Mouse (Mus musculus): Measurements from ENCODE around the gene Bad. TPM values are rescaled to one million over a fixed set of nuclear protein-coding genes. Genes with fewer than 3 reads are reported as not detected.
A peak's percentile ranks its signal among the peaks of the same experiment; 100 is the strongest.

Gene Bad
- total RNA-seq, 2 experiments from 2014 or later: 10.8 to 14.4 TPM

GRCm38 (mm10) chr19:6977759-6978638 is 36.3 kb downstream of the Bad start:
- TF ChIP-seq CTCF (IDR thresholded peaks at IDR 0.05): no peak
- Histone ChIP-seq H3K4me3 (peak overlapping the region; percentile 95), H3K27ac (peak overlapping the region; percentile 100)
- intact Hi-C loops (cut with DNase I): no loop called here
- no peak for DNase-seq

- TF ChIP-seq CTCF (IDR thresholded peaks at IDR 0.05): no peak
- H3K27ac ChIP-seq: peak overlapping the region; percentile 100
- intact Hi-C loops (cut with DNase I): no loop called here
- peak overlapping the region; percentile 95 for H3K4me3 ChIP-seq
- no peak for DNase-seq
These were observed 36.9 kb downstream of the Bad start for GRCm38 (mm10) chr19:6978639-6978974.

GRCm38 (mm10) chr19:6979001-6979479 is 37.4 kb downstream of the Bad start:
- peak overlapping the region; percentile 95 for H3K4me3 ChIP-seq
- intact Hi-C loops (cut with DNase I): no loop called here
- no peak for TF ChIP-seq CTCF (IDR thresholded peaks at IDR 0.05)
- peak overlapping the region; percentile 100 for H3K27ac ChIP-seq
- DNase-seq: peak; percentile 60

- intact Hi-C loops (cut with DNase I): no loop called here
- H3K4me3 ChIP-seq: peak overlapping the region; percentile 95
- peak; percentile 100 for DNase-seq
- peak overlapping the region; percentile 100 for H3K27ac ChIP-seq
- TF ChIP-seq CTCF (IDR thresholded peaks at IDR 0.05): peak; percentile 81
These were observed 38.1 kb downstream of the Bad start for GRCm38 (mm10) chr19:6979486-6980380.

- peak; percentile 99 for DNase-seq
- no peak for TF ChIP-seq CTCF (IDR thresholded peaks at IDR 0.05)
- Histone ChIP-seq H3K4me3 (peak within 1 kb of the TSS; percentile 95), H3K27ac (peak within 1 kb of the TSS; percentile 100)
- intact Hi-C loops (cut with DNase I): no loop called here
These were observed 38.9 kb downstream of the Bad start, which contains the start of gene Fkbp2 for GRCm38 (mm10) chr19:6980381-6981093. Gene Fkbp2, minus strand, starts transcription at chr19:6980501.

- DNase-seq: no peak
- H3K4me3 ChIP-seq: peak overlapping the region; percentile 95
- H3K27ac ChIP-seq: peak overlapping the region; percentile 100
- TF ChIP-seq CTCF (IDR thresholded peaks at IDR 0.05): no peak
- intact Hi-C loops (cut with DNase I): no loop called here
These were observed 39.8 kb downstream of the Bad start for GRCm38 (mm10) chr19:6981465-6981864.

GRCm38 (mm10) chr19:6983621-6984020 is 42.0 kb downstream of the Bad start:
- no peak for DNase-seq
- Histone ChIP-seq H3K27ac (no peak overlapping the region), H3K4me3 (no peak overlapping the region)
- intact Hi-C loops (cut with DNase I): no loop called here
- no peak for TF ChIP-seq CTCF (IDR thresholded peaks at IDR 0.05)

- H3K27ac ChIP-seq: no peak overlapping the region
- intact Hi-C loops (cut with DNase I): no loop called here
These were observed 43.6 kb downstream of the Bad start for GRCm38 (mm10) chr19:6985300-6985699.

GRCm38 (mm10) chr19:6985951-6986708 is 44.5 kb downstream of the Bad start:
- intact Hi-C loops (cut with DNase I): no loop called here
- DNase-seq: peak; percentile 29
- H3K27ac ChIP-seq: peak overlapping the region; percentile 91
- H3K4me3 ChIP-seq: peak overlapping the region; percentile 78
- no peak for TF ChIP-seq CTCF (IDR thresholded peaks at IDR 0.05)

More at GRCm38 (mm10) chr19:6985300-6985699, 43.6 kb downstream of the Bad start:
- no peak for TF ChIP-seq CTCF (IDR thresholded peaks at IDR 0.05)
- DNase-seq: peak; percentile 27
- no peak overlapping the region for H3K4me3 ChIP-seq

- peak; percentile 88 for DNase-seq
- H3K27ac ChIP-seq: peak within 1 kb of the TSS; percentile 91
- H3K4me3 ChIP-seq: peak within 1 kb of the TSS; percentile 78
- intact Hi-C loops (cut with DNase I): no loop called here
- TF ChIP-seq CTCF (IDR thresholded peaks at IDR 0.05): no peak
These were observed 45.6 kb downstream of the Bad start, which contains the start of gene Vegfb for GRCm38 (mm10) chr19:6987061-6987903. Gene Vegfb, minus strand, starts transcription at chr19:6987651.

- Histone ChIP-seq H3K27ac (peak overlapping the region; percentile 91), H3K4me3 (peak overlapping the region; percentile 78)
- intact Hi-C loops (cut with DNase I): no loop called here
- TF ChIP-seq CTCF (IDR thresholded peaks at IDR 0.05): no peak
- no peak for DNase-seq
These were observed 46.2 kb downstream of the Bad start for GRCm38 (mm10) chr19:6987904-6988285.
